Mouse (Mus musculus) urinary bladder, postnatal 25 days (tissue): ENCODE data around the gene Slc12a8.

Experiments
- DNase-seq: peaks from one replicate; pipeline ENCODE4 v3.0.0; 2022; ENCODE audit warnings: low spot score

Slc12a8 gene

DNA sequence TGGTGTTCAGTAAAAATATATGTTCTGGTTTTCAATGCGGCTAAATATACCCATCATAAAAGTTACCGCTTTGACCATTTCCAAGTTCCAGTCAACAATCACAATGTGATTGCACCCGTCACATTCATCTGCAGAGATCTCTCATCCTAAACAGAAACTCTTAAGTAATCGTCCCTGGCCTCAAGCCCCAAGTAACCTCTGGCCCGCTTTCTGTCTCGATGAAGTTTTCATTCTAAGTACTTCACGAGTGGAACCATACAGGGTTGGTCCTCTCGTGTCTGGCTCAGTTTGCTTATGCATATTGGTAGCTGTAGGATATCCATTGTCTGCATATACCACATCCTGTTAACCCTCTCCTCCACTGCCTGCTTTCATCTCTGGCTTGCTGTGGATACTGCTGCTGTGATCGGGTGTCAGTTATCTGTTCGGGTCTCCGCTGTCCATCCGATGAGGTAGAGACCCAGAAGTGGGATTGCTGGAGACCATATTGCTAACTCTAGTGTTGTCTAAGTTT lies 181.2 kb downstream of the Slc12a8 start:
- no peak for DNase-seq

DNA sequence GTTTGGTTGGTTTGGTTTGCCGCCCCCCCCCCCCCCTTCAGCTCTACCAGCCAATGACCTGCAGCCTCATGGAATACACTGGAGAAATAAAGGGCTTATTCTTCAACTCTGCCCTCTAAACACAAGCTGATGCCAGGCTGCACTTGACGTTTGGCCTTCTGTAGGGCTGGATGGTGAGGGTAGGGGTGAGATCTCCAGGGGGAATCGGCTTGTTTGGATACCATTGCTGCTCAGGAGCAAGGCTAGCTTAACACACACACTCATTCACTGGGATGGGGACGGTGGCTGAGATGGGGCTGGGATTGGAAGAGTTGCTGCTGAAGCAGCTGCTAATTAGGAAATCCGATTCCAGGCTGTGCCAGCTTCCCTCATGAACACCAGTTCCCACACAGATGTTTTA lies 183.5 kb downstream of the Slc12a8 start:
- DNase-seq = no peak

DNA sequence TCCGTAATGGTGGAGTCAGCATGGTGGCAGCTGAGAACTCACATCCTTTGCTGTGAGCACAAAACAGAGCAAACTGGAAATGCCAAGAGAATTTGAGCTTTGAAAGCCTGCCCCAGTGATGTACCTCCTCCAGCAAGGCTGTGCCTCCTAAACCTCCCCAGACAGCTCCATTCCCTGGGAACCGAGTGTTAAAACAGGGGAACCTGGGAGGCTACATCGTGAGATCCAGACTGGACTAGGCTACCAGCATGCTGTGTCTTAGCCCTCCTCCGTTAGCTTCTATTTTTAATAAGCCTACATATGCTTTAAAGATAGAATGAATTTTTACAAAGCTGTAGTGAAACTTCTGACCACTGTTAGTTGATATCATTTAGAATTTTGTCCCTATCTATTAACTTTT lies 184.7 kb downstream of the Slc12a8 start:
- DNase-seq = no peak

DNA sequence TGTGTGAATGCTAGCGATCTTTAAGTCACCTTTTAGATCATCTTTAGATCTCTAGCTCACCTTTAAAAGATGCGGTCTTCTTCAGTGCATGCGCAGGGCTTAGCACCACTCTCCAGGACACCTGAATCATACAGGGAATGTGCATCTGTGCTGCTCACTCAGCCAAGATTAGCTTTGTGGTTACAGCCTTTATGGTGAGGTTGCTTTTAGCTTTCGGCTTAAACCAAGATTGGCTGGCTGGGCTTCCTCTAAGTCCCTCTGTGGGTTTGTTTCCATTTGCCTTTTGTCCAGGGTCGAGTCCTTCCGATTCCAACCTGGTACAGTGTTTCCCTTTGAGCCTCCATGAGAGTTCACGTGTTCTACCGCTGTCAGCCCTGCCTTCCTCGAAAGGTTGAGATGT lies 187.2 kb downstream of the Slc12a8 start:
- no peak for DNase-seq

DNA sequence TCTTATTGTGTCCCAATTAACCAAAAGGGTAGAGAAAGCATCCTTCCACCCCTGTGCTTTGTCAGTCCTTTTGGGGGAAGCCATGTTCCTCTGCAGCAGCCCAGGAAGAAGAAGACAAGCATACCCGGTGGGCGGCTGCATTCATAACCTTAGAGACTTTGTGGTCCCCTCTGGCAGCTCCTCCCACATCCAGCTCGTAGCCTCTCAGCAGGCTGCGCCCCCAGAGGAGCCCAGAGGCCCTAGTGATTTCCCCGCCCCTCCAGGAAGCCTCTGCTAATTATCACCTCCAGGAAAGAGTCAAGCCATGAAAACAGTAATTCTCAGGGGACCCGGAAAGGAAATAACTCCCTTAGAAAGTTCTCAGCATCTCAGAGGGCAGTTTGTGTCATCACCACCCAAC lies 188.1 kb downstream of the Slc12a8 start:
- DNase-seq = no peak

DNA sequence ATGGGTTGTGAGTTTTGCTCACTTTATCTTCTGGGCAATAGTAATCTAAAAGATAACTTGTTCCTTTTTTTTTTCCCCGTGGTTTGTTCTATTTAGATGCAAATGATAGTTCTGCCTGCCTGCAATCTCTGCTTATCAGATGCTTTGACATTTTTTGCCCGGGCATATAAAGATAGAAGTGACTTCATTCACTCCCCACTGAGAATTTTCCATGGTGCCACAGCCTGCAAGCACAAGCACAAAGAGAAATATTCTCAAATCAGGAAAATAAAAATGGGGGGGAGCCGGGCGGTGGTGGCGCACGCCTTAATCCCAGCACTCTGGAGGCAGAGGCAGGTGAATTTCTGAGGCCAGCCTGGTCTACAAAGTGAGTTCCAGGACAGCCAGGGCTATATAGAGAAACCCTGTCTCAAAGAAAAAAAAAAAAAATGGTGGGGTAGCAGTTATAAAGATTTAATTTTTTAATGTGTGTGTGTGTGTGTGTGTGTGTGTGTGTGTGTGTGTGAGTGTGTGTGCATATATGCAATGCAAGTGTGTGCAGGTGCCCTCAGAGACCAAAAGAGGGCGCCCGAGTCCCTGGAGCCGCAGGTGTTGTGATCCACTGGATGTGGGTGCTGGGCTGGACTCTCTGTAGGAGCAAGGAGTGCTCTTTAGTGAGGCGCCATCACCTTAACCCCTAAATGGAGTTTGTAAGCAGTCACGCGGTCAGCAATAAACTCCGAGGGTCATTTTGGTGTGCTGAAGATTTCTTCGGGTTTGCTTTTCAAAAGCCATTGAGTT lies 189.2 kb downstream of the Slc12a8 start:
- DNase-seq = no peak

DNA sequence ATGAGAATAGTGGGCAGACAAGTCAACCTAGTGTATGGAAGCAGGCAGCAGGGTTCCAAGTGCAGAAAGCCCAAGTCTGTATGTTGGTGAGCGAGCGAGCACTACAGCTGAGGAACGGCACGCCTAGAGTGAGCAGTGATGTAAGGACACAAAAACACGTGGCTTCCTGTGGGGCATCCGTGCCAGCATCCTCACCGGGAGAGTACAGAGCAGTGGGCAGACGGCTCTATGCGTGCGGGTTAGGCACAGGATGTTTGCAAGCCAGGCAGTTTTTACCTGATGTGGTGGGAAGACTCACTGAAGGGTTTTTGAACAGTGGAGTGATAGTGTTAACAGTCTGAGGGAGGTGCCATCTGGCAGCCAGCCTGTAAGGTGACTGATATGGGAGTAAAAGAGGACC lies 190.9 kb downstream of the Slc12a8 start:
- no peak for DNase-seq

DNA sequence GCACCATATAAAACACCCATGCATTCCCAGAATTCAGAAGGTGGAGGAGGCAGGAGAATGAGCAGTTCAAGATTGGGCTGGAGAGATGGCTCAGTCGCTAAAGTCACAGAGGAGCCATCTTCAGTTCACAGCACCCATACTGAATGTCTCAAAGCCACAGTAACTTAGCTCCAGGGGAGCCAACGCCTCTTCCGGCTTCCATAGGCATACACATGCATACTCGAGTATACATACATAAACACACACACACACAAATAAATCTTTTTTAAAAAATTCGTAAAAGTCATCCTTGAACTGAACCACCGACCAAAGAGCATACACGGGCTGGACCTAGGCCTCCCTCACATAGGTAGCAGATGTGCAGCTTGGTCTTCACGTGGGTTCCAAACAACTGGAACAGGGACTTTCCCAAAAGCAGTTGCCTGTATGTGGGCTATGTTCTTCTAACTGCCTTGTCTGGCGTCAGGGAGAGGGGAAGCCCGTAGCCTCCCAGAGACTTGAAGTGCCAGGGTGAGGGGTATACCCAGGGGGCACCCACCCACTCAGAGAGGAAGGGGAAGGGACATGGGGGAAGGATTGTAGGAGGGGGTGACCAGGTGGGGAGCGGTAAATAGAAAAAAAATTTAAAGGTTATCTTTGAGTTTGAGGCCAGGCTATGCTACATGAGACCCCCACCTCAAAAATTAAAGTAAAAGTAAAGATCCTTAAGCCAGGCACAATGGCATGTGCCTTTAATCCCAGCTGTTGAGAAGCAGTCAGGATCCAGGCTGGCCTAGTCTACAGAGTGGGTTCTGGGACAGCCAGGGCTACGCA lies 191.7 kb downstream of the Slc12a8 start:
- no peak for DNase-seq
